Mouse (Mus musculus) hindbrain, embryonic 10.5 days (tissue): ENCODE measurements at regions not wholly inside any gene's neighbourhood (a gene's known extent, or its start where the extent isn't known, plus 50 kb on each side); places are given as distances from the start of the nearest gene placed in this dataset.

Source experiments
- DNase-seq: peaks from one replicate; pipeline ENCODE4 v3.0.0-alpha.2; 2017; ENCODE audit warnings: low spot score
- H3K27ac ChIP-seq: fragments of 300-500 bp; sonication (generic); 2 replicates; pipeline ENCODE4 v1.5.1; 2016; ENCODE audit warnings: mild to moderate bottlenecking, moderate library complexity
- H3K27me3 ChIP-seq: fragments of 300-500 bp; sonication (generic); 2 replicates; pipeline ENCODE4 v1.6.1; 2016; ENCODE audit warnings: mild to moderate bottlenecking; ENCODE audit not compliant: poor library complexity, insufficient read depth, severe bottlenecking
- H3K36me3 ChIP-seq: fragments of 300-500 bp; sonication (generic); 2 replicates; pipeline ENCODE4 v1.6.1; 2016; ENCODE audit warnings: mild to moderate bottlenecking, moderate library complexity
- H3K4me1 ChIP-seq: fragments of 300-500 bp; sonication (generic); replicated peaks from 2 replicates; pipeline ENCODE4 v1.6.1; 2016; ENCODE audit warnings: mild to moderate bottlenecking
- H3K4me3 ChIP-seq: fragments of 300-500 bp; sonication (generic); 2 replicates; pipeline ENCODE4 v1.5.1; 2016; ENCODE audit warnings: mild to moderate bottlenecking, moderate library complexity
- H3K9me3 ChIP-seq: fragments of 300-500 bp; sonication (generic); 2 replicates; pipeline ENCODE4 v1.6.1; 2016; ENCODE audit warnings: mild to moderate bottlenecking, moderate library complexity
- WGBS: fragments of 180-500 bp; shearing (Covaris S2); methylation state at CpG from one replicate; pipeline ENCODE4 v1.1.7; 2016; 5-methylcytosine and 5-hydroxymethylcytosine counted together

DNA sequence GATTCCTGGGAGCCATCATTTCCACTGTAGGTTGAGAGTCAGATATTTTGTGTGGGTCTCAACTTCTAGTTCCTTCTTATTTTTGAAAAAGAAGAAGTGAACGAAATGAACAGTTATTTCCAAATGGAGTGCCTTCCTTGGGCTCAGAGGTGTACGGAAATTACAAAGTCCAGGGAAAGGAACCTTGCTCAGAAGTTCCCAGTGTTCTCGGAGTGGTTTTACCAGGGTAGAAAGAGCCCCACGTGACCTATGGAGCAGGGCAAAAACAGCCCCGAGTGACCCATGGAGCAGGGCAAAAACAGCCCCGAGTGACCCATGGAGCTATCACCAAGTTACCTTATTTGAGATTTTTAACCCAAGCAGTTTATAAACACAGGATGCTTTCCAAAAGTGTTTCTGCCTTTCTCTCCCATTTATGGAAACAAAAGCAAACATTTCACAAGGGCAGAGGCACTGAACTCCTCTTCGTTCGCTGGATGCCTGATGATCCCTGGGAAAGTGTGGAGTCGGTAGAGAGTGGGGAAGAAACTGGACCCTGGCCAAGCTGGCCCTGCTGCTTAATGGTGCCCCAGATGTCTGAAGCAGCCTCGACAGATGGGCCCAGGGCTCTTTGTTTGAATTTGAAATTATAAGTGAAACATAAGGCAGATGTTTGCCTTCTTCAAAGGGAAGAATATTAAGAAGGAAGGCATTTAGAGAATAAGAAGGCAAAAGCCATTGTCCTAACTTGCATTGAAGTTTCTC lies 175.8 kb upstream of the Tgfbr2 start:
- Histone ChIP-seq H3K4me1 (no peaks in the 10 kb centered on the region), H3K9me3 (no peaks in the 10 kb centered on the region), H3K27ac (peak overlapping the region; percentile 40), H3K36me3 (no peaks in the 10 kb centered on the region), H3K4me3 (no peak overlapping the region), H3K27me3 (no peaks in the 10 kb centered on the region)
- DNase-seq: no peak
- 82% methylated on average over 10 of the region's 10 CpGs for WGBS

DNA sequence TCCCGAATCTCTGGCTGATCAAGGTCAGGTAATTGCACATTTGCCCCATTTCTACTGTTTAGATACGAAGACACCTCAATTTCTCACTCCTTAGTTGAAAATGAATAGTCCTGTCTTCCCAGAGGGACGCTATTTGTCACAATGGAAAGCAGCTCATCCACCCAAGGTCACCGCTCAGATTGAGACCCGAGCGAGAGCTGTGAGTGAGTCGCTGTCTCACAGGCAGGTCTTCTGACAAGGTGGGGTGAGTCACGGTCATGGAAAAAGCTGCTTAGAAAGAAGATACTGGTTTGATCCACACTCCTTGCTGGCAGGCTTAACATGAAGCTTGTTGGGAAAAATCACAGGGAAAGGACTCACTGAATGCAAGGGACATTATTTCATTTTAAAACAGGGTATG lies 171.9 kb upstream of the Tgfbr2 start:
- Histone ChIP-seq H3K4me3 (no peak overlapping the region), H3K4me1 (no peaks in the 10 kb centered on the region), H3K27ac (no peak overlapping the region), H3K27me3 (no peaks in the 10 kb centered on the region), H3K36me3 (no peaks in the 10 kb centered on the region), H3K9me3 (no peaks in the 10 kb centered on the region)
- no peak for DNase-seq
- WGBS: 91% methylated on average over 8 of the region's 8 CpGs

DNA sequence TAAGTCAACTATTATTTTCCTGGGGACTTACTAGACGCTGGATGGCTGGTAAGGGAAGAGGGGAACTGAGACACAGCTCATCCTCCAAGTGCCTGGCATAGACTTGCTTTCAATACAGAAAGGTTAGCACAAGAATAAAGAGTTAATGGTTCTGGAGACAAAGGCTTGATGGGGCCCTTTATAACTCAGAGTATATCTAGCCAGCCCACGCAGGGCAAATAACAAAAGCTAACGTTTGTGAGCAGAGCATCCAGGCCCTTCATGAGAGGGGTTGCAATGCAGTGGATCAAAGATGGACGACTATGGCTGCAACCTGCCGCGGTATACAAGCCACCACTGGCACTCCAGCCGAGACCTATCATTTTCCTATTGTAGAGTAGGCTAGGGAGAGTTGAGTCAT lies 171.3 kb upstream of the Tgfbr2 start:
- Histone ChIP-seq H3K36me3 (no peaks in the 10 kb centered on the region), H3K4me3 (no peak overlapping the region), H3K27me3 (no peaks in the 10 kb centered on the region), H3K4me1 (no peaks in the 10 kb centered on the region), H3K9me3 (no peaks in the 10 kb centered on the region), H3K27ac (no peak overlapping the region)
- 79% methylated on average over 7 of the region's 7 CpGs for WGBS
- DNase-seq: no peak

DNA sequence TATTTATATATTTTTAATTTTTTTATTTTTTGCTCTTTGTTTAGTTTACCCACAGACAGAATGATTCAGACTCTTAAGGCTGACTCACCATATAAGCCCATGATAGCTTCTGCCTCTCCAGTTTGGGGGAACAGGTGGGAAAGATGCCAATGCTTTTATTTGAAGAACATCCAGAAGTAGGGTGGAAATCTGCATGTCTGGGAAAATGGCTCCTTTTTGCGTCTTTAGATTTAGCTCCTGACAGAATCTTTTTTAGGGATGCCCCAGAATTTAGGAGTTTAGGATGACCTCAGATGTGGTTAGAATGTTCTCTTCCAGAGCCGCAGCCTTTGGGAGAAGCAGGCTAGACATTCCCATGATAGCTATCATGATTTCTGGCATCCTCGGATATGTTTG lies 167.9 kb upstream of the Tgfbr2 start:
- Histone ChIP-seq H3K27ac (no peak overlapping the region), H3K4me1 (no peaks in the 10 kb centered on the region), H3K36me3 (no peaks in the 10 kb centered on the region), H3K4me3 (no peak overlapping the region), H3K27me3 (no peaks in the 10 kb centered on the region), H3K9me3 (0 out of 2 replicates have a peak, but pooled peaks cover 2% of the 10 kb centered on the region)
- DNase-seq: no peak
- 93% methylated on average over 3 of the region's 3 CpGs for WGBS

DNA sequence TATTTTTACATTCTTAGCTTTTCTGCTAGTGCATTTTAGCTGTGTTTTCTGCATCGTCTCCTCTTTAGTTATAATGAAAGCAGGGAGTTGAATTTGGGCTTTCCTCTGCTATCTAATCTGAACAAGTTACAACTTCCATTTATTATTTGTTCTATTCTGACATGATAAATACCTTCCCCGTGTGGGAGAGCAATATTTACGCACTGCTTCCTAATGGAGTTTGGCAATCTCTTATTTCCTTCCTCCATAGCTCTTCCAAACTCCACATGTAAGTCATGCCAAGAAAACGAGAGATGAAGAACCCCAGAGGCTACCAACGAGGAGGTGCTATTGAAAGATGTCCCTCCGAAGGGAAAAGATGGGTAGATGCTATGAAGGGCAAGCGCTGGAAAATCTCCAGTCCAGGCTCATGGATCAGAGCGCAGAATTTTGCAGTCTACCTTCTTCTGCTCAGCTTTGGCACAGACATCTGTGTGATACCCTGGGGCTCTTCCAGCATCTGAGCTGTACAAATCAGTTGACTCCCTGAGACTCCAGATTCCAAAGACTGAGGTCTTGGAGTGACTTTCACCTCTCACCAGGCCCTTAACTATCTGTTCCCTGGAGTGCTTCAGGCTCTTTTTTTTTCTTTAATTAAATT lies 167.4 kb upstream of the Tgfbr2 start:
- no peaks in the 10 kb centered on the region for H3K27me3 ChIP-seq
- no peaks in the 10 kb centered on the region for H3K36me3 ChIP-seq
- 89% methylated on average over 8 of the region's 8 CpGs for WGBS
- no peak for DNase-seq
- H3K27ac ChIP-seq: no peak overlapping the region
- no peaks in the 10 kb centered on the region; the same call in 1 of the 2 replicates for H3K4me1 ChIP-seq
- H3K9me3 ChIP-seq: 0 out of 2 replicates have a peak, but pooled peaks cover 2% of the 10 kb centered on the region
- no peak overlapping the region for H3K4me3 ChIP-seq

DNA sequence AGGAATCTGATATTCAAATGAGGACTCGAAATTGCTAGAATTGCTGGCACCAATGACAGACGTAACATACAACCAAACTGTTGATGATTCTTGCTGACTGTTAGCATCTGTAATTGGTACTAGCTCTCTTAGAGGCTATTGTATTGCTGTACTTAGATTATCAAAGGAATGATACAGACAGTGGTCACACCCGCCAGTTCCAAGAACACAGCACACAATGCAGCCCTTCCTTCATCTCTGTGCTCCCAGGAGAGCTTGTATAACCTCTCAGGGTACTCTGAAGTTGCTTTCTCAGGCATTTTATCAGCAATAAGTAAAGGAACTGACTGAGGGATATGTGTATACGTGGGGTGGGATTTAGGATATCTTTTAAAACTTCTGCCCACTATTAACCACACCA lies 166.8 kb upstream of the Tgfbr2 start:
- no peak for DNase-seq
- Histone ChIP-seq H3K9me3 (0 out of 2 replicates have a peak, but pooled peaks cover 2% of the 10 kb centered on the region), H3K4me1 (no peaks in the 10 kb centered on the region; the same call in 1 of the 2 replicates), H3K27ac (no peak overlapping the region), H3K36me3 (no peaks in the 10 kb centered on the region), H3K27me3 (no peaks in the 10 kb centered on the region), H3K4me3 (no peak overlapping the region)
- 73% methylated on average over 4 of the region's 4 CpGs for WGBS

DNA sequence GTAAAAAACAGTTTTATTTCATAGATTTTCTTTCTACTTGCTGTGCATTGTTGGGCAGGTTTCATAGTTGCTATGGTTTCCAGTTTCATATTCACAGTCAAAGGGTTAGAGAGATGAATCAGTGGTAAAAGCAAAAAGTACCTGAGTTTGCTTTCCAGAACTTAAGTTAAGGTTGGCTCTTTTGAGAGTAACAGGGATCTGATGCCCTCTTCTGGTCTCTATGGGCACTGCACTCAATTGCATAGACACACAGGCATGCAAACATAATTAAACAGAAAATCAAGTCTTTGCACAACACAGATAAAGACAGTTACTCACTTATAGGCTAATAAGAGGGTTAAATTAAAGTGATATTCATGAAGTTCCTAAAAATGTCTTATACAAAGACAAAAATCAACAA lies 165.8 kb upstream of the Tgfbr2 start:
- Histone ChIP-seq H3K27me3 (no peaks in the 10 kb centered on the region), H3K9me3 (0 out of 2 replicates have a peak, but pooled peaks cover 2% of the 10 kb centered on the region), H3K36me3 (no peaks in the 10 kb centered on the region), H3K27ac (no peak overlapping the region), H3K4me1 (no peaks in the 10 kb centered on the region; the same call in 1 of the 2 replicates), H3K4me3 (no peak overlapping the region)
- no peak for DNase-seq

DNA sequence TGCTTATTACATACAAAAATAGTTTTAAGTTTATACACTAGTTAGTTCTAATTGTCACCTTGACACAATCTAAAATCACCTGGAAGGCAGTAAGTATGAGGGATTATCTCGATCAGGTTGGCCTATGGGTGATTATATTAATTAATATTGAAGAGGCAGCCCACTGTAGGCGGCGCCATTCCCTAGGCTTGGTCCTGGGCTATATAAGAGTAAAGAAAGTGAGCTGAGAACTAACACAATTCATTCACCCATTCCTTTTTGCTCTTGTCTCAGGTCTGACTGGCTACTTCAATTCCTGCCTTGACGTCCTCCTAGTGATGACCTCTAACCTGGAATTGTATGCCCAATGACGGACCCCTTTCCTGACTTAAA lies 163.6 kb upstream of the Tgfbr2 start:
- DNase-seq: no peak
- 92% methylated on average over 5 of the region's 5 CpGs for WGBS
- H3K36me3 ChIP-seq: no peaks in the 10 kb centered on the region
- H3K27me3 ChIP-seq: no peaks in the 10 kb centered on the region
- no peak overlapping the region for H3K4me3 ChIP-seq
- H3K27ac ChIP-seq: no peak overlapping the region
- H3K4me1 ChIP-seq: no peaks in the 10 kb centered on the region; the same call in 1 of the 2 replicates
- H3K9me3 ChIP-seq: 0 out of 2 replicates have a peak, but pooled peaks cover 2% of the 10 kb centered on the region

DNA sequence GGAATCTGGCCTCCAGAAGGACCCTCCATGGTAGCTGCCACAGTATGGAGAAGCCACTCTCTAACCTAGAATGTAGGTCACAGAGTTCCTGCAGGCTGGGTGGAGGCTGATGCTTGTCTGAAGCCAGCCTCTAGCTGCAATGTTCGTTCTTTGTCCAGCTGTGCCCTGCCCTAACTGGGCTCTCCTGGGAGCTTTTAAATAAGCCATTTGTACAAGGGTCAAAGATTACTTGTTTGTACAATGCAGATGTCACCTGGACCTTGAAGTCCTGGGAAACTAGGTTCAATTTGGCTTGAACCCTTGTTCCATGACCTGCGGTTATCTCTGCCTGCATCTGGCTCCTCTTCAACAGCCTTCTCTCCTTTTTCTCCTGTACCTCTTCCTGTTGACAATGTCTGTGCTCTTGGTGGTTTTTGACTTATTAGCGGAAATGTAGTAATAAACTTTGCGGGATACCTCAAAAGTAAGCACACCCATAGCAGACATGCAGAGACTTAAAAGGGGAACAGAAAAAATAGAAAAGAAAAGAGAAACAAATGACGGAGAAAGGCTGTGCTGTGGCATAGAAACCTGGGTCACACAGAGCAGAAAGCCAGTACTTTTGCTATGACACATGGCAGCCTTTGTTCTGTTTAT lies 163.1 kb upstream of the Tgfbr2 start:
- Histone ChIP-seq H3K27ac (no peak overlapping the region), H3K27me3 (no peaks in the 10 kb centered on the region), H3K9me3 (0 out of 2 replicates have a peak, but pooled peaks cover 2% of the 10 kb centered on the region), H3K36me3 (no peaks in the 10 kb centered on the region), H3K4me3 (no peak overlapping the region), H3K4me1 (no peaks in the 10 kb centered on the region; the same call in 1 of the 2 replicates)
- WGBS: 91% methylated on average over 5 of the region's 5 CpGs
- DNase-seq: no peak

DNA sequence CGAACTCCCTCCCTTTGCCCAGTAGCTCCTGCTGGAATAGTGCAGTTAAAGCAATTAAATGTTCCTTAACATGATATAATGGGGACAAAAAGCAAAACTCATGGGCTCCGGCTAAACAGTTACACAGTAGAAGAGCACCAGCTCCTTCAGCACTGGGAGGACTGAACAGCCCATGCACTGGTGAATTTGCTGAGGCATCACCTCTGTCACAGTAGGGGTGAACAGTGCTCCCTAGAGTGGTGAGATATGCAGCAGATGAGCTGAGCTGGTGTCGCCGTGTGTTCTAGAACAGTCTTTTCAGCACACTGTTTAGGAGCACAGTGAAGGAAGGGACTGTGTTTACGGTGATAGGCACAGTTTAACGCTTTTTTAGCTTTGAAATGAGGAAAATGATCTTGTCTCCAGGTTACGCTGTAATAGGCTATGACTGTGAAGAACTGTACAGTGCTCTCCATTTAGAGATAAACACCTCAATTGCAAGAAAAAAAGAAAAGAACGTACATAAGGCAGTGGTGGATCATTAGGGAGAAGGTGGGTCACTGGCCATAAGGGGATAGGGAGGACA lies 162.4 kb upstream of the Tgfbr2 start:
- no peaks in the 10 kb centered on the region for H3K36me3 ChIP-seq
- H3K27me3 ChIP-seq: no peaks in the 10 kb centered on the region
- no peak for DNase-seq
- 0 out of 2 replicates have a peak, but pooled peaks cover 2% of the 10 kb centered on the region for H3K9me3 ChIP-seq
- no peak overlapping the region for H3K27ac ChIP-seq
- no peak overlapping the region for H3K4me3 ChIP-seq
- WGBS: 94% methylated on average over 8 of the region's 8 CpGs
- no peaks in the 10 kb centered on the region; the same call in 1 of the 2 replicates for H3K4me1 ChIP-seq

DNA sequence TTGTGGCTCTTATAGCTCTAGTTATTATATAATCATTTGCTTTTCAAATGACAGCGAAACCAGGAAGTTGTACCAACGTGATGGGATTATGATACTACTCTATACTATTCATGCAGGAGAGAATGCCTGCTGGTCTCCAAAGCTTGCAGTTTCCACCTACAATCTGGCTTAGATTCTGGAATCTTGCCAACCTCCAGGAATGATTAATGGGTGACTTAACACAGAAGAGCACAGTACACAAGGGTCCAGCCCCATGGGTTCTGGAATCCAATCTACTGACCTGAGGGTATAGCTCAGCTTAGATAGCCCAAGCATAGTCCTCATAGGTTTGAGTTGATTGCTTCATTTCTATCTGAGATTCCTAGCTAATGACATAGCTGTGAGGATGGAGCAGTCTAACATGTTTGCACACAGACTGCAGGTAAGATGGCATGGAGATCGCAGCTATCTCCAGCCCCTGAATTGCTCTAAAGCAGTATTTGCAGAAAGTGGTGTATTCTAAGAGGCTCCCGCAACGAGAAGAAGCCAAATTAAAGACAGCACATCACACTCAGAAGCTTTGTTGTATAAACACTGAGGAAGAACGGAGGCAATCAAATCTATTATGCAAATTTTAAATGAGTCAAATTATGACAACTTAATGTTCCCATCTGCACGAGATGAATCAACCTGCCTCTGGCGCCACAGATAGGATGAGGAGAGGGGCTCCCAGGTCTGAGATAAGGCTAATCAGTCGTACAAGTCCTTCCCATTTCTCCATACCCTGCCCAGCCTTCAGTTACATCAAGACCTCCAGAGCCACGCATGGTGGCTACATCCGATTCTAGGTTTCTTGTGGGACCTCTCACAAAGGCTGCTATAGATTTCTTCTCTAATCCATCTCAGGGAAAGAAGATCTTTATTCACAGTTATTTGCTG lies 160.7 kb upstream of the Tgfbr2 start:
- Histone ChIP-seq H3K27me3 (no peaks in the 10 kb centered on the region), H3K27ac (no peak overlapping the region), H3K9me3 (no peaks in the 10 kb centered on the region), H3K4me3 (no peak overlapping the region), H3K36me3 (no peaks in the 10 kb centered on the region), H3K4me1 (no peaks in the 10 kb centered on the region; the same call in 1 of the 2 replicates)
- no peak for DNase-seq
- 87% methylated on average over 11 of the region's 11 CpGs for WGBS

DNA sequence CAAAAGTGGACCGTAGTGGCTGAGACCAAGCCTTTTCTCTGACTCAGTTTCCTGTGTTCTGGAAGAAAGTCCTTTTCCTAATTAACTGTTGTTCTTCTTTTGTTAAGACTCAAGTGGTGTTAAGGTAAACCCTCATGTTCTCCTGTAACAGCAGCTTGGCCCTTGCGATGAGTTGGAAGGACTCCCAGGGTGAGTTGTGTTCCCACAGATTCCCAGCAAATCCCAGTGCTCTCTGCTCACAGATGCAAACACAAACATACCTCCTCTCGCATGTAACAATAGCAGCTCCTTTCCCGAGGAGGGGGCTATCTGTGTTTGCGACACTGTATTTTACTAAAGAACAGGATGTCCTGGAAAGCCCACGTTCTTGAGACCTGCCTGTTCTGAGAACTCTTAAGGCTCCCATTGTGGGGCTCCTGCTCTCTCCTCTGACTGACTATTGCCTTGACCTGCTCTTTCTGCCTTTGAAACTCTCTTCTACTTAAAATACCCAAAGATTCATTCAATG lies 158.8 kb upstream of the Tgfbr2 start:
- H3K4me3 ChIP-seq: no peak overlapping the region
- H3K9me3 ChIP-seq: no peaks in the 10 kb centered on the region
- no peaks in the 10 kb centered on the region; the same call in 1 of the 2 replicates for H3K4me1 ChIP-seq
- no peaks in the 10 kb centered on the region for H3K36me3 ChIP-seq
- no peak for DNase-seq
- no peaks in the 10 kb centered on the region for H3K27me3 ChIP-seq
- no peak overlapping the region for H3K27ac ChIP-seq
- WGBS: 77% methylated on average over 6 of the region's 6 CpGs
